Mouse (Mus musculus) embryonic facial prominence, embryonic 14.5 days (tissue): ENCODE results near the gene Lce1l. TPM values are rescaled to one million over a fixed set of nuclear protein-coding genes. Genes with fewer than 3 reads are reported as not detected.

Experiments used
- ATAC-seq: fragments of 200-750 bp; cut with Nextera tagmentation; 2 replicates; pipeline ENCODE4 v1.8.0; 2017; ENCODE audit warnings: low read depth, moderate number of reproducible peaks, moderate TSS enrichment
- DNase-seq: peaks from one replicate; pipeline ENCODE4 v3.0.0-alpha.2; 2015; ENCODE audit warnings: low spot score
- H3K27ac ChIP-seq: fragments of 300-500 bp; sonication (generic); replicated peaks from 2 replicates; pipeline ENCODE4 v1.5.1; 2014; ENCODE audit warnings: low read depth, mild to moderate bottlenecking, low read length, moderate library complexity
- H3K27me3 ChIP-seq: fragments of 300-500 bp; sonication (generic); replicated peaks from 2 replicates; pipeline ENCODE4 v1.6.1; 2014; ENCODE audit warnings: low read length; ENCODE audit not compliant: control insufficient read depth, insufficient read depth
- H3K36me3 ChIP-seq: fragments of 300-500 bp; sonication (generic); 2 replicates; pipeline ENCODE4 v1.6.1; 2014; ENCODE audit warnings: low read length, mixed read lengths; ENCODE audit not compliant: control insufficient read depth, insufficient read depth
- H3K4me1 ChIP-seq: fragments of 300-500 bp; sonication (generic); 2 replicates; pipeline ENCODE4 v1.6.1; 2014; ENCODE audit warnings: antibody characterized with exemption, low read length; ENCODE audit not compliant: control insufficient read depth, insufficient read depth
- H3K4me2 ChIP-seq: fragments of 300-500 bp; sonication (generic); 2 replicates; pipeline ENCODE4 v1.6.1; 2014; ENCODE audit warnings: low read depth, mild to moderate bottlenecking, low read length, moderate library complexity, mixed read lengths
- H3K4me3 ChIP-seq: fragments of 300-500 bp; sonication (generic); 2 replicates; pipeline ENCODE4 v1.5.1; 2014; ENCODE audit warnings: low read depth, mild to moderate bottlenecking, low read length
- H3K9ac ChIP-seq: fragments of 300-500 bp; sonication (generic); 2 replicates; pipeline ENCODE4 v1.6.1; 2014; ENCODE audit warnings: low read depth, mild to moderate bottlenecking, low read length, moderate library complexity, mixed read lengths
- H3K9me3 ChIP-seq: fragments of 300-500 bp; sonication (generic); 2 replicates; pipeline ENCODE4 v1.6.1; 2016; ENCODE audit warnings: low read length; ENCODE audit not compliant: control insufficient read depth
- polyA plus RNA-seq: library from polyadenylated mRNA; unstranded; fragments of >200 nt; fragmentation: Nextera tagmentation; extraction: Ambion mirVana; gene quantifications from 2 replicates; pipeline ENCODE4 v1.2.1, GENCODE M21; 2014

Lce1l gene
- polyA plus RNA-seq, 1 experiment from 2014 or later: not detected

GRCm38 (mm10) chr3:92807791-92808190, 43.3 kb downstream of the Lce1l start, which contains the start of gene Lce1k:
Gene Lce1k, minus strand, starts transcription at chr3:92807891.
- DNase-seq: no peak
- ATAC-seq: no peak
- H3K9ac ChIP-seq: no peak within 1 kb of the TSS

More at GRCm38 (mm10) chr3:92807791-92808190, 43.3 kb downstream of the Lce1l start, which contains the start of gene Lce1k:
- H3K4me3 ChIP-seq: no peak within 1 kb of the TSS
- no peak within 1 kb of the TSS for H3K27ac ChIP-seq
- no peaks in the 10 kb centered on the region for H3K9me3 ChIP-seq
- H3K4me2 ChIP-seq: no peak within 1 kb of the TSS
- no peaks in the 10 kb centered on the region for H3K27me3 ChIP-seq
- no peaks in the 10 kb centered on the region for H3K36me3 ChIP-seq
- H3K4me1 ChIP-seq: no peaks in the 10 kb centered on the region

Other genes starting within 250 kb of the Lce1l start
- not detected in 2 replicates for gene 2210017I01Rik, start 243.8 kb downstream of the Lce1l start, polyA plus RNA-seq
- not detected in 2 replicates for gene Lce6a, start 229.6 kb downstream of the Lce1l start, polyA plus RNA-seq
- not detected in 2 replicates for gene Lce1a1, start 203.0 kb downstream of the Lce1l start, polyA plus RNA-seq
- not detected in 2 replicates for gene Lce1b, start 194.4 kb downstream of the Lce1l start, polyA plus RNA-seq
- 0.42 TPM in 1 of 2 replicates, not detected in the other for gene Lce1a2, start 181.0 kb downstream of the Lce1l start, polyA plus RNA-seq
- gene Lce1c, start 172.0 kb downstream of the Lce1l start, polyA plus RNA-seq: 0.42 TPM in 1 of 2 replicates, not detected in the other
- gene Lce1d, start 164.1 kb downstream of the Lce1l start, polyA plus RNA-seq: 0.26 and 0.33 TPM in 2 replicates
- not detected in 2 replicates for gene Lce1e, start 142.2 kb downstream of the Lce1l start, polyA plus RNA-seq
- 0.33 TPM in 1 of 2 replicates, not detected in the other for gene Lce1f, start 130.9 kb downstream of the Lce1l start, polyA plus RNA-seq
- not detected in 2 replicates for gene Gm38119, start 112.2 kb downstream of the Lce1l start, polyA plus RNA-seq
- 0.25 TPM in 1 of 2 replicates, not detected in the other for gene Lce1g, start 98.9 kb downstream of the Lce1l start, polyA plus RNA-seq
- 0.25 TPM in 1 of 2 replicates, not detected in the other for gene Lce1h, start 86.2 kb downstream of the Lce1l start, polyA plus RNA-seq
- gene Lce1i, start 72.4 kb downstream of the Lce1l start, polyA plus RNA-seq: 0.25 TPM in 1 of 2 replicates, not detected in the other
- gene Lce1j, start 60.8 kb downstream of the Lce1l start, polyA plus RNA-seq: not detected in 2 replicates
- not detected in 2 replicates for gene Lce1k, start 43.4 kb downstream of the Lce1l start, polyA plus RNA-seq
- 0.07 and 0.47 TPM in 2 replicates for gene Kprp, start 24.0 kb downstream of the Lce1l start, polyA plus RNA-seq
- not detected in 2 replicates for gene 2310050C09Rik, start 18.9 kb upstream of the Lce1l start, polyA plus RNA-seq
- 3.3 and 6.1 TPM in 2 replicates for gene Lce3a, start 74.9 kb upstream of the Lce1l start, polyA plus RNA-seq
- gene Lce3b, start 81.7 kb upstream of the Lce1l start, polyA plus RNA-seq: 0.43 and 1.1 TPM in 2 replicates
- gene Lce3c, start 93.2 kb upstream of the Lce1l start, polyA plus RNA-seq: 0.80 and 3.1 TPM in 2 replicates
- gene Lce3d, start 106.1 kb upstream of the Lce1l start, polyA plus RNA-seq: not detected in 2 replicates
- 1.3 and 1.9 TPM in 2 replicates for gene Lce3e, start 115.8 kb upstream of the Lce1l start, polyA plus RNA-seq
- 3.2 and 11.5 TPM in 2 replicates for gene Lce3f, start 140.9 kb upstream of the Lce1l start, polyA plus RNA-seq
- 2.7 and 7.5 TPM in 2 replicates for gene Crct1, start 164.4 kb upstream of the Lce1l start, polyA plus RNA-seq
- not detected in 2 replicates for gene Lce1m, start 167.8 kb upstream of the Lce1l start, polyA plus RNA-seq
- not detected in 2 replicates for gene Gm4858, start 217.5 kb upstream of the Lce1l start, polyA plus RNA-seq